Mouse (Mus musculus) mouse trophoblast stem cell (cell line): ENCODE measurements around the gene Gpr108.

Experiments used
- in situ Hi-C, 2 experiments: fragments of 300-500 bp; cut with MseI, MboI; formaldehyde crosslinking; loops; 2 replicates in 1 of 2; 3 replicates in 1 of 2; pipeline ENCODE4 v1.15.1; 2025

Gene Gpr108

GRCm38 (mm10) chr17:57273846-57274245 lies 25.6 kb upstream of the Gpr108 start:
- in situ Hi-C loops, result no loop called here

GRCm38 (mm10) chr17:57271301-57271700 lies 23.1 kb upstream of the Gpr108 start:
- in situ Hi-C loops, result no loop called here

- in situ Hi-C loops, result no loop called here
Observed at GRCm38 (mm10) chr17:57267556-57268126, 19.4 kb upstream of the Gpr108 start.

- in situ Hi-C loops, result no loop called here
Observed at GRCm38 (mm10) chr17:57264972-57265945, 17.0 kb upstream of the Gpr108 start.

- in situ Hi-C loops, result no loop called here
Observed at GRCm38 (mm10) chr17:57264164-57264563, 15.9 kb upstream of the Gpr108 start.

- in situ Hi-C loops, result no loop called here
Observed at GRCm38 (mm10) chr17:57262901-57263550, 14.8 kb upstream of the Gpr108 start.

- in situ Hi-C loops, result no loop called here
Observed at GRCm38 (mm10) chr17:57261796-57262195, 13.6 kb upstream of the Gpr108 start.

GRCm38 (mm10) chr17:57261286-57261685 lies 13.0 kb upstream of the Gpr108 start:
- in situ Hi-C loops, result no loop called here

- in situ Hi-C loops, result no loop called here
Observed at GRCm38 (mm10) chr17:57260351-57260750, 12.1 kb upstream of the Gpr108 start.

- in situ Hi-C loops, result no loop called here
Observed at GRCm38 (mm10) chr17:57259742-57260141, 11.5 kb upstream of the Gpr108 start.

GRCm38 (mm10) chr17:57258191-57258590 lies 9.9 kb upstream of the Gpr108 start:
- in situ Hi-C loops, result no loop called here

GRCm38 (mm10) chr17:57256921-57257485 lies 8.8 kb upstream of the Gpr108 start:
- in situ Hi-C loops, result no loop called here

GRCm38 (mm10) chr17:57255354-57255753 lies 7.1 kb upstream of the Gpr108 start:
- in situ Hi-C loops, result no loop called here

GRCm38 (mm10) chr17:57253306-57253705 lies 5.1 kb upstream of the Gpr108 start:
- in situ Hi-C loops, result no loop called here

- in situ Hi-C loops, result no loop called here
Observed at GRCm38 (mm10) chr17:57251431-57251830, 3.2 kb upstream of the Gpr108 start.

- in situ Hi-C loops, result no loop called here
Observed at GRCm38 (mm10) chr17:57250461-57251160, 2.4 kb upstream of the Gpr108 start.

- in situ Hi-C loops, result no loop called here
Observed at GRCm38 (mm10) chr17:57249186-57250181, 1.2 kb upstream of the Gpr108 start, which contains the start of gene Trip10. Gene Trip10, plus strand, starts transcription at chr17:57249455.

- in situ Hi-C loops, result no loop called here
Observed at GRCm38 (mm10) chr17:57248771-57249170, 525 bp upstream of the Gpr108 start.

- in situ Hi-C loops, result no loop called here
Observed at GRCm38 (mm10) chr17:57247393-57248200, 649 bp downstream of the Gpr108 start.
